Mouse (Mus musculus): ENCODE data around the gene Hormad2. TPM values are rescaled to one million over a fixed set of nuclear protein-coding genes. Genes with fewer than 3 reads are reported as not detected.

Gene Hormad2
- 1 to 10 TPM in 1 of 2 experiments, under 1 TPM in 1; 0.43 to 1.2 TPM for total RNA-seq (2021)
- polyA plus RNA-seq (2012; rRNA removed) = 0.08 TPM in 1 of 2 replicates, not detected in the other
- long read RNA-seq, partial matches to known transcripts = 0 of 1 reads
- long read RNA-seq, other reads (novel, unspliced or antisense) = 0 of 1 reads

- DNase-seq = peak; percentile 14
Measured at GRCm38 (mm10) chr11:4440978-4441377, at the start of gene Hormad2. Gene Hormad2 (minus strand): TSS chr11:4441105.

- DNase-seq = no peak
Measured at GRCm38 (mm10) chr11:4489207-4489606, 48.3 kb upstream of the Hormad2 start.

GRCm38 (mm10) chr11:4488798-4489197 lies 47.9 kb upstream of the Hormad2 start:
- no peak for DNase-seq

- no peak for DNase-seq
Measured at GRCm38 (mm10) chr11:4488367-4488766, 47.5 kb upstream of the Hormad2 start.

- peak; percentile 13 for DNase-seq
Measured at GRCm38 (mm10) chr11:4487401-4487965, 46.6 kb upstream of the Hormad2 start.

- no peak for DNase-seq
Measured at GRCm38 (mm10) chr11:4484541-4484940, 43.6 kb upstream of the Hormad2 start.

GRCm38 (mm10) chr11:4482641-4483040 lies 41.7 kb upstream of the Hormad2 start:
- no peak for DNase-seq

GRCm38 (mm10) chr11:4476184-4476697 lies 35.3 kb upstream of the Hormad2 start:
- DNase-seq = no peak

GRCm38 (mm10) chr11:4472464-4473179 lies 31.7 kb upstream of the Hormad2 start:
- DNase-seq = no peak

GRCm38 (mm10) chr11:4471734-4472133 lies 30.8 kb upstream of the Hormad2 start:
- DNase-seq = no peak

GRCm38 (mm10) chr11:4471251-4471650 lies 30.3 kb upstream of the Hormad2 start:
- DNase-seq = no peak

GRCm38 (mm10) chr11:4469091-4469490 lies 28.2 kb upstream of the Hormad2 start:
- no peak for DNase-seq

GRCm38 (mm10) chr11:4467436-4467835 lies 26.5 kb upstream of the Hormad2 start:
- DNase-seq = no peak

GRCm38 (mm10) chr11:4466191-4466590 lies 25.3 kb upstream of the Hormad2 start:
- DNase-seq = no peak

- no peak for DNase-seq
Measured at GRCm38 (mm10) chr11:4464616-4465015, 23.7 kb upstream of the Hormad2 start.

GRCm38 (mm10) chr11:4464186-4464585 lies 23.3 kb upstream of the Hormad2 start:
- DNase-seq = no peak

GRCm38 (mm10) chr11:4462868-4463267 lies 22.0 kb upstream of the Hormad2 start:
- no peak for DNase-seq

- no peak for DNase-seq
Measured at GRCm38 (mm10) chr11:4461154-4461553, 20.2 kb upstream of the Hormad2 start.

- DNase-seq = no peak
Measured at GRCm38 (mm10) chr11:4460615-4461014, 19.7 kb upstream of the Hormad2 start.

GRCm38 (mm10) chr11:4454895-4455535 lies 14.1 kb upstream of the Hormad2 start:
- no peak for DNase-seq

GRCm38 (mm10) chr11:4452467-4453184 lies 11.7 kb upstream of the Hormad2 start:
- DNase-seq = no peak

GRCm38 (mm10) chr11:4451116-4451515 lies 10.2 kb upstream of the Hormad2 start:
- DNase-seq = peak; percentile 58
